Mouse (Mus musculus): ENCODE measurements at regions not wholly inside any gene's neighbourhood (a gene's known extent, or its start where the extent isn't known, plus 50 kb on each side); places are given as distances from the start of the nearest gene placed in this dataset.
"Not testable (repeated sequence)": the region's sequence is repeated elsewhere in the genome, so short reads cannot be mapped to it uniquely, and the experiment has no call there.

GRCm38 (mm10) chrX:12294941-12295340 is 134.8 kb upstream of the Bcor start:
- DNase-seq (ENCODE audit: low read depth, low spot score) = no peak

GRCm38 (mm10) chrX:12296264-12297053 is 136.3 kb upstream of the Bcor start:
- DNase-seq (ENCODE audit: low read depth, low spot score) = no peak

- no peak for DNase-seq (ENCODE audit: low read depth, low spot score)
Observed at GRCm38 (mm10) chrX:12298609-12299008, 138.5 kb upstream of the Bcor start.

GRCm38 (mm10) chrX:12299236-12299635 is 139.1 kb upstream of the Bcor start:
- DNase-seq (ENCODE audit: low read depth, low spot score) = no peak

- DNase-seq (ENCODE audit: low read depth, low spot score) = no peak
Observed at GRCm38 (mm10) chrX:12304678-12305077, 144.5 kb upstream of the Bcor start.

- no peak for DNase-seq (ENCODE audit: low read depth, low spot score)
Observed at GRCm38 (mm10) chrX:12306940-12307339, 146.8 kb upstream of the Bcor start.

GRCm38 (mm10) chrX:12312534-12312933 is 152.4 kb upstream of the Bcor start:
- no peak for DNase-seq (ENCODE audit: low read depth, low spot score)

- DNase-seq (ENCODE audit: low read depth, low spot score) = no peak
Observed at GRCm38 (mm10) chrX:12315658-12316057, 155.5 kb upstream of the Bcor start.

GRCm38 (mm10) chrX:12317488-12317887 is 157.3 kb upstream of the Bcor start:
- DNase-seq (ENCODE audit: low read depth, low spot score) = not testable (repeated sequence)

- DNase-seq (ENCODE audit: low read depth, low spot score) = no peak
Observed at GRCm38 (mm10) chrX:12318848-12319651, 158.9 kb upstream of the Bcor start.

- DNase-seq (ENCODE audit: low read depth, low spot score) = no peak
Observed at GRCm38 (mm10) chrX:12322453-12322852, 162.3 kb upstream of the Bcor start.

GRCm38 (mm10) chrX:12323268-12323667 is 163.1 kb upstream of the Bcor start:
- DNase-seq (ENCODE audit: low read depth, low spot score) = no peak

GRCm38 (mm10) chrX:12323812-12324211 is 163.7 kb upstream of the Bcor start:
- no peak for DNase-seq (ENCODE audit: low read depth, low spot score)

GRCm38 (mm10) chrX:12327464-12327863 is 167.3 kb upstream of the Bcor start:
- no peak for DNase-seq (ENCODE audit: low read depth, low spot score)

GRCm38 (mm10) chrX:12340561-12340960 is 180.4 kb upstream of the Bcor start:
- peak; percentile 34 for DNase-seq (ENCODE audit: low read depth, low spot score)

- no peak for DNase-seq (ENCODE audit: low read depth, low spot score)
Observed at GRCm38 (mm10) chrX:12341356-12341965, 181.3 kb upstream of the Bcor start.

GRCm38 (mm10) chrX:12344805-12345555 is 184.8 kb upstream of the Bcor start:
- DNase-seq (ENCODE audit: low read depth, low spot score) = no peak

- no peak for DNase-seq (ENCODE audit: low read depth, low spot score)
Observed at GRCm38 (mm10) chrX:12346856-12347255, 186.7 kb upstream of the Bcor start.

- DNase-seq (ENCODE audit: low read depth, low spot score) = no peak
Observed at GRCm38 (mm10) chrX:12348117-12348516, 188.0 kb upstream of the Bcor start.

GRCm38 (mm10) chrX:12354875-12355274 is 194.7 kb upstream of the Bcor start:
- no peak for DNase-seq (ENCODE audit: low read depth, low spot score)

- DNase-seq (ENCODE audit: low read depth, low spot score) = no peak
Observed at GRCm38 (mm10) chrX:12358026-12358425, 197.9 kb upstream of the Bcor start.
